Mouse (Mus musculus) kidney, adult 2 months (tissue): Measurements from ENCODE around the gene Soga1.

ENCODE experiments used
- CTCF ChIP-seq: fragments of 200-500 bp; conservative IDR thresholded peaks from 2 replicates; pipeline ENCODE4 v1.5.1; 2011; ENCODE audit warnings: low read depth, mild to moderate bottlenecking, control low read depth, low read length, moderate library complexity, mixed read lengths; ENCODE audit not compliant: insufficient read depth, insufficient read length
- POLR2A ChIP-seq: fragments of 200-500 bp; IDR thresholded peaks from one replicate; pipeline ENCODE4 v1.6.1; 2011; ENCODE audit warnings: low read depth, low read length, control low read depth

GRCm38 (mm10) chr2:157121766-157122165, 42.7 kb upstream of the Soga1 start:
- TF ChIP-seq POLR2A (no peak), CTCF (no peak)
